Mouse (Mus musculus): ENCODE data around the gene Pth2r. TPM values are rescaled to one million over a fixed set of nuclear protein-coding genes. Genes with fewer than 3 reads are reported as not detected.

Pth2r gene
- polyA plus RNA-seq, 1 experiment: 0.38 TPM

DNA sequence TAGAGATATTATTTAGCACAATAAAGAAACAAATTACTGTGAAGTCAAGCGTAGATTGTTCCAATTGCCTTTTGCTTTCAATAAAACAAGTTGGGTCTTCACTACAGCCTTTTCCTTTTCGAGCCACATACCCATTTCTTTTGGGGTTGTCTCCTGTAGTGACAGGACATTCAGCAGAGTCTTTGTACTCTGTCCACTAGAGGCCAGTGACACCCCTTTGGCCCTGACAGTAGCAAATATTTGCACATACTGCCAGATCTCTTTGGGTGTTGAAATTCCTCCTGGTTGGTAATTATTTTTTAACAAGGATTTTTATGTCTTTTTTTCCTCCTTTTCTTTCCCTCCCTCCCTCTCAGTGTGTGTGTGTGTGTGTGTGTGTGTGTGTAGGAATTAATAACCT is 31.0 kb downstream of the Pth2r start:
- Histone ChIP-seq H3K4me1 (ENCODE audit: control insufficient read depth, insufficient read depth, low read length) (peaks cover 7% of the 10 kb centered on the region; the same call in 1 of the 2 replicates), H3K4me3 (replicated peaks; ENCODE audit: insufficient read depth, low read depth, low read length) (no peak overlapping the region), H3K27me3 (ENCODE audit: control insufficient read depth, insufficient read depth, low read length) (no peaks in the 10 kb centered on the region), H3K27ac (ENCODE audit: insufficient read depth, low read length) (no peak overlapping the region)
- 46% methylated on average over 2 of the region's 2 CpGs for WGBS
- TF ChIP-seq CTCF (IDR thresholded peaks at IDR 0.05; ENCODE audit: borderline replicate concordance, insufficient read depth, low read depth, low read length) (peak; percentile 50; the same call in 1 of the 2 replicates), POLR2A (IDR thresholded peaks at IDR 0.05; ENCODE audit: borderline replicate concordance, insufficient read depth, low read length) (no peak)
- DNase-seq: peak in 1 of 2 experiments; percentile 44

DNA sequence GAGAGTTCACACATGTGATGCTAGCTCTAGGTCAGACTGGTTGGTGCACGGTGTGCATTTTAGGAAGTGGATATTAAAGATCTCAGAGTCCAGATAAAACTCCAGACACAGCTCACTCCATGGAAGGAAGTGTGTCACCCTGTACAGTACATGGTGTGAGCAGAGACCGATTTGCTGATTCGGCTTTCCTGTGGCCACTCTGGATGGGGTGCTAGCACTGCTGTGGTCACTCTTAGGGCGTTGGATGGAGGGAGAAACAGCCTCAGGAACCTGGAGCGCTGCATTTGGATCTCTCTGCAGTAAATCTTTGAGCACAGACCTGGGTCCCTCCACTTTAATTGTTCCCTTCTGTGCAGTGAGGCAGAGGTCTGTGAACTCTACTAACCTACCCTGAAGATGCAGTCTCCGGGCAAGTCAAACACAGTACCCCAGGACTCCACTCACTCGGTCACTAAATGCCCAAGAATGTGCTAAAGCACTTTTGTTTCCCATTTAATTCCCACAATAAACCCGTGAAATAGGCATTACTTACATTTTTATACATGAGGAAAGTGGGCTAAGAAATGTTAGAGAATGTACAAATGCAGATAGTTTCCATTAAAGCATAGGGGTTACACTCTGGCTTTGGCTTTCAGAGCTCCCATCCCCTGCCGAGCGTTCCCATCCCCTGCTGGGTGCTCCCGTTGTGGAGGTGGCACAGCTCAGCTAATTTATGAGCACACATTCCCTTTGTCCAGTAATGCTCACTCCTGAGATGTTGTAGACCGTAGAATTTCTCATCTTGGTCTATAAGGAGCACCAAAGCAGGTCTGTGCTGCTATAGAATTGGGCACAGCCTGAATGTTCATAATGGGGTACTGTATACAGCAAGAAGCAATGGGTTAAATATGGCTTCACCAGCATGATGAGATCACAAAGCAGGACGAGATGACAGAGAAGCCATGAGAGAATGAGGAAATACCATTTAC is 32.5 kb downstream of the Pth2r start:
- TF ChIP-seq POLR2A (IDR thresholded peaks at IDR 0.05; ENCODE audit: borderline replicate concordance, insufficient read depth, low read length) (no peak), CTCF (IDR thresholded peaks at IDR 0.05; ENCODE audit: borderline replicate concordance, insufficient read depth, low read depth, low read length) (no peak)
- Histone ChIP-seq H3K4me1 (ENCODE audit: control insufficient read depth, insufficient read depth, low read length) (peaks cover 7% of the 10 kb centered on the region; the same call in 1 of the 2 replicates), H3K4me3 (replicated peaks; ENCODE audit: insufficient read depth, low read depth, low read length) (no peak overlapping the region), H3K27ac (ENCODE audit: insufficient read depth, low read length) (no peak overlapping the region), H3K27me3 (ENCODE audit: control insufficient read depth, insufficient read depth, low read length) (no peaks in the 10 kb centered on the region)
- peak in 1 of 2 experiments; percentile 8 for DNase-seq
- 53% methylated on average over 13 of the region's 13 CpGs for WGBS

DNA sequence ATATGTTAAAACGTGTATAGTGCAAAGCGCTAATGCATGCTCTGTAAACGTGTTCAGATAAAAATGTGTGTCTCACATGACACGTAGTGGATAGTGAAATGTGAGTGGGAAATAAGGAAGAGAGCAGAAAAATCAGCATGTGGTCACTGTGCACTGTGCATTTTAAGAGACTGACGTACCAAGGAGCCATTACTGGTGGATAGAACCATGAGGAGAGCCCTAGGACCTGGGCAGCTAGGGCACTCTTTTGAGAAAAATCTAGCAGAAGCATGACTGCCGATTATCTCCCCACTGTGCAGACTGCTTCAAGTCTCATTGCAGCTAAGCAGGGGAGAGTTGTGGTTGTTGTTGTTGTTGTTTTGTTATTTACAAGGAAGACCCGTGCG is 33.2 kb downstream of the Pth2r start:
- TF ChIP-seq CTCF (IDR thresholded peaks at IDR 0.05; ENCODE audit: borderline replicate concordance, insufficient read depth, low read depth, low read length) (no peak), POLR2A (IDR thresholded peaks at IDR 0.05; ENCODE audit: borderline replicate concordance, insufficient read depth, low read length) (no peak)
- WGBS: 83% methylated on average over 8 of the region's 8 CpGs
- H3K4me3 ChIP-seq (replicated peaks; ENCODE audit: insufficient read depth, low read depth, low read length): no peak overlapping the region
- DNase-seq: no peak
- no peak overlapping the region for H3K27ac ChIP-seq (ENCODE audit: insufficient read depth, low read length)
- H3K27me3 ChIP-seq (ENCODE audit: control insufficient read depth, insufficient read depth, low read length): no peaks in the 10 kb centered on the region
- H3K4me1 ChIP-seq (ENCODE audit: control insufficient read depth, insufficient read depth, low read length): peaks cover 7% of the 10 kb centered on the region; the same call in 1 of the 2 replicates

DNA sequence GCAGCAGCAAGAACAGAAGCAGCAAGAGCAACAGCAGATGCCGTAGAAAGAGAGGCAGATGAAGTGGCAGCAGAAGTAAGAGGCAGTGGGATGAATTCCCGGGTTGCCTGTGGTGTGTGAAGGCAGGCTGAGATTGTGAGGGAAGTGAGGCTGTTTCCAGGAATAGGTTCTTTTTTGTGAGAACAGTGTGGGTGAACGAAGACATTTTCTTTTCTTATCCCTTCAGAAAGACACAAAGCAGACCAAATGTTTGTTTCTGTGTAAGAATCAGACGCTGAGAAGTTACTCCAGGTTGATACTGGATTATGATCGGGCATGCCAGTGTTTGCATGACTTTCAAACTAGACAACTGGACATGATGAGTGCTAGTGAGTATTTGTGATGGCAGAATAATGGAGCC is 52.2 kb downstream of the Pth2r start:
- H3K27ac ChIP-seq (ENCODE audit: insufficient read depth, low read length): no peak overlapping the region
- no peaks in the 10 kb centered on the region for H3K27me3 ChIP-seq (ENCODE audit: control insufficient read depth, insufficient read depth, low read length)
- TF ChIP-seq POLR2A (IDR thresholded peaks at IDR 0.05; ENCODE audit: borderline replicate concordance, insufficient read depth, low read length) (no peak), CTCF (IDR thresholded peaks at IDR 0.05; ENCODE audit: borderline replicate concordance, insufficient read depth, low read depth, low read length) (no peak)
- no peak for DNase-seq
- H3K4me3 ChIP-seq (replicated peaks; ENCODE audit: insufficient read depth, low read depth, low read length): no peak overlapping the region
- H3K4me1 ChIP-seq (ENCODE audit: control insufficient read depth, insufficient read depth, low read length): no peaks in the 10 kb centered on the region
- WGBS: 85% methylated on average over 5 of the region's 5 CpGs

DNA sequence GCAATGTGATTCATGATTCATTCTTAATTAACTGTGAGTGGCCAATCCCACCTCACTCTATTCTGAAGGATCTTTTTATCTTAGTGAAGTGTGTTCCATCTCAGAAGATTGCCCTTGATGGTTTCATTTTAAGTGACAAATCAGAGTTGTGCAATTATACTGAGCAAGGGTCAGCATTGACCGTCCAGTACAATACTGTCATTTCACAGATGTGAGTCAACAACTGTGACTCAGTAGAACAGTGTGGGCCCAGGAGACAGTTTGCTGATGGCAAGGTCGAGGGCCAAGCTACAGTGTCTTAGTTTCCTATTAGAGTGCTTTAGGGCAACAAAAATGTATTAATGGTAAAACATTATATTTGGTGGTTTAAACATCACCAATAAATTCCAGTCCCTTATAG is 55.9 kb downstream of the Pth2r start:
- WGBS: 79% methylated on average over 2 of the region's 2 CpGs
- no peak for TF ChIP-seq CTCF (IDR thresholded peaks at IDR 0.05; ENCODE audit: borderline replicate concordance, insufficient read depth, low read depth, low read length)
- no peak for TF ChIP-seq POLR2A (IDR thresholded peaks at IDR 0.05; ENCODE audit: borderline replicate concordance, insufficient read depth, low read length)
- Histone ChIP-seq H3K27ac (ENCODE audit: insufficient read depth, low read length) (no peak overlapping the region), H3K27me3 (ENCODE audit: control insufficient read depth, insufficient read depth, low read length) (no peaks in the 10 kb centered on the region), H3K4me3 (replicated peaks; ENCODE audit: insufficient read depth, low read depth, low read length) (no peak overlapping the region), H3K4me1 (ENCODE audit: control insufficient read depth, insufficient read depth, low read length) (no peaks in the 10 kb centered on the region)
- no peak for DNase-seq

DNA sequence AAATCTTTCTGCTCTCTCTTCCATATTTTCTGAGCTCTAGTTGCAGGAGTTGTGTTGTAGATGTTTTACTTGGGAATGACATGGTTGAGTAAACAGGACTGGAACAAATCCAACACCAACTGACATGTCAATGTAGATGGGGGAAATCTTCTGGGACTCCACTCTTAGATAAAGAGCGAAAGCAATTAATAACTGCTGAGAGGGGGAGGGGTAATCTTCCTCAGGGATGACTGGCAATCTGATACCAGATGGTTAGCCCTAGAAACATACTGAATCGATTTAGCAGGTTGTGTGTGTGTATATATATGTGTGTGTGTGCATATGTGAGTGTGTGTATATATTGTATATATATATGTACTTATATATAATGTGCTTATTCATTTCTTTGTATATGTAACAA is 58.4 kb downstream of the Pth2r start:
- TF ChIP-seq POLR2A (IDR thresholded peaks at IDR 0.05; ENCODE audit: borderline replicate concordance, insufficient read depth, low read length) (no peak), CTCF (IDR thresholded peaks at IDR 0.05; ENCODE audit: borderline replicate concordance, insufficient read depth, low read depth, low read length) (no peak)
- WGBS: 34% methylated on average over 2 of the region's 2 CpGs
- no peaks in the 10 kb centered on the region for H3K4me1 ChIP-seq (ENCODE audit: control insufficient read depth, insufficient read depth, low read length)

DNA sequence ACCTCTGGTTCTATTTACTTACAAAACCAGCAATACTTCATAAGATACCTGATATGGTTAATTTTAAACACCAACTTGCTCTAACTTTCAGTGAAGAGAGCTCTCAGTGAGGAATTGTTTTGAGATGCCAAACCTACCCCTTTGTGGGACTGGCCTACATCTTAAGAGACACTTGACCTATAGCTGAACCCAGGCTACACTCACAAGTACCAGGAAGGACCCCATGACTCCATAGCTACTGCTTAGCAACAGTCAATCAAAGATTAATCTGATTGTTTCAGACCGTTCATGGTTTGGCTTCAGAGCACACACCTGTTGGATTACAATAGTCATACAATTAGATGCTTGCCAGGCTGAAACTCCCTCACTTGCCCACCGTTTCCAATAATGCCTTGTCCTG is 71.1 kb downstream of the Pth2r start:
- no peak for TF ChIP-seq POLR2A (IDR thresholded peaks at IDR 0.05; ENCODE audit: borderline replicate concordance, insufficient read depth, low read length)
- TF ChIP-seq CTCF (IDR thresholded peaks at IDR 0.05; ENCODE audit: borderline replicate concordance, insufficient read depth, low read depth, low read length): no peak
- 27% methylated on average over 2 of the region's 2 CpGs for WGBS
- H3K4me1 ChIP-seq (ENCODE audit: control insufficient read depth, insufficient read depth, low read length): no peaks in the 10 kb centered on the region

More for the DNA sequence above, 58.4 kb downstream of the Pth2r start:
- no peak for DNase-seq
- H3K27ac ChIP-seq (ENCODE audit: insufficient read depth, low read length): no peak overlapping the region
- H3K27me3 ChIP-seq (ENCODE audit: control insufficient read depth, insufficient read depth, low read length): no peaks in the 10 kb centered on the region
- no peak overlapping the region for H3K4me3 ChIP-seq (replicated peaks; ENCODE audit: insufficient read depth, low read depth, low read length)

DNA sequence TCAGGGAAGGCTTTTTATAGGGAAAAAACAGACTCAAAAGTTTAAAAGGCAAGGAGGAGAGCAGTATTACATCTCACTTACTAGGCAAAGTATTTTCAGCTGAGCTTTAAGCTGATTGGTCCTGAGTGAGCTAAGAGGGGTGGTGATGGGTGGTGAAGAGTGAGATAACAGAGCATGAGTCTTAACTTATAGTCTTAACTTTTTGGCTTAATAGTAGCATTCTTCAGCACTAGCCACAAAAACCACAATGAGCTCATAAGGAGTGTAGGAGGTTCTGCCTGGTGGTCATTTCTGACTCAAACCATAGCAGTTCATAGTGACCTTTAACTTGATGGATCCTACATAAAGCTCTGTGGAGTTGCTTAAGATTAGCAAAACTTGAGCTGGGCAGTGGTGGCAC is 72.3 kb downstream of the Pth2r start:
- Histone ChIP-seq H3K4me3 (replicated peaks; ENCODE audit: insufficient read depth, low read depth, low read length) (no peak overlapping the region), H3K27me3 (ENCODE audit: control insufficient read depth, insufficient read depth, low read length) (no peaks in the 10 kb centered on the region), H3K4me1 (ENCODE audit: control insufficient read depth, insufficient read depth, low read length) (no peaks in the 10 kb centered on the region), H3K27ac (ENCODE audit: insufficient read depth, low read length) (no peak overlapping the region)
- no peak for DNase-seq
- TF ChIP-seq CTCF (IDR thresholded peaks at IDR 0.05; ENCODE audit: borderline replicate concordance, insufficient read depth, low read depth, low read length) (no peak), POLR2A (IDR thresholded peaks at IDR 0.05; ENCODE audit: borderline replicate concordance, insufficient read depth, low read length) (no peak)

More for the DNA sequence above, 71.1 kb downstream of the Pth2r start:
- DNase-seq: no peak
- H3K27me3 ChIP-seq (ENCODE audit: control insufficient read depth, insufficient read depth, low read length): no peaks in the 10 kb centered on the region
- H3K4me3 ChIP-seq (replicated peaks; ENCODE audit: insufficient read depth, low read depth, low read length): no peak overlapping the region
- H3K27ac ChIP-seq (ENCODE audit: insufficient read depth, low read length): no peak overlapping the region
